Mouse (Mus musculus) monocyte, adult 2 months (primary cell): ENCODE measurements around the gene Ing3.

Experiments used
- DNase-seq, 2 experiments: peaks; one replicate each; pipeline ENCODE4 v3.0.0; 2022; ENCODE audit warnings: low spot score in 2 of 2, low read depth in 1 of 2

Ing3 gene

GRCm38 (mm10) chr6:21949226-21949731 is at the start of gene Ing3:
TSS of gene Ing3 (plus strand) at chr6:21949571.
- peak; percentile 95 to 96 for DNase-seq

GRCm38 (mm10) chr6:21909720-21910119 is 39.7 kb upstream of the Ing3 start:
- no peak for DNase-seq

GRCm38 (mm10) chr6:21910804-21911203 is 38.6 kb upstream of the Ing3 start:
- no peak for DNase-seq

- DNase-seq, result no peak
Observed at GRCm38 (mm10) chr6:21916591-21916990, 32.8 kb upstream of the Ing3 start.

GRCm38 (mm10) chr6:21924150-21924549 is 25.2 kb upstream of the Ing3 start:
- no peak for DNase-seq

GRCm38 (mm10) chr6:21937981-21938635 is 11.3 kb upstream of the Ing3 start:
- DNase-seq, result no peak

GRCm38 (mm10) chr6:21949771-21950448 is 539 bp downstream of the Ing3 start:
- peak; percentile 91 to 98 for DNase-seq

GRCm38 (mm10) chr6:21950676-21951075 is 1.3 kb downstream of the Ing3 start:
- no peak for DNase-seq

- DNase-seq, result no peak
Observed at GRCm38 (mm10) chr6:21955468-21955867, 6.1 kb downstream of the Ing3 start.

- DNase-seq, result peak in 1 of 2 experiments; percentile 30
Observed at GRCm38 (mm10) chr6:21958922-21959321, 9.6 kb downstream of the Ing3 start.

- no peak for DNase-seq
Observed at GRCm38 (mm10) chr6:21959909-21960308, 10.5 kb downstream of the Ing3 start.

- no peak for DNase-seq
Observed at GRCm38 (mm10) chr6:21977532-21977931, 28.2 kb downstream of the Ing3 start.

- DNase-seq, result no peak
Observed at GRCm38 (mm10) chr6:21981114-21981513, 31.7 kb downstream of the Ing3 start.

GRCm38 (mm10) chr6:21984990-21985731 is 35.8 kb downstream of the Ing3 start:
- DNase-seq, result peak in 1 of 2 experiments; percentile 30

- DNase-seq, result no peak
Observed at GRCm38 (mm10) chr6:21985732-21986540, 36.6 kb downstream of the Ing3 start, which contains the start of gene Cped1. TSS of gene Cped1 (plus strand) at chr6:21985916.

GRCm38 (mm10) chr6:21986660-21987331 is 37.4 kb downstream of the Ing3 start:
- no peak for DNase-seq

- DNase-seq, result no peak
Observed at GRCm38 (mm10) chr6:21987554-21987953, 38.2 kb downstream of the Ing3 start.

GRCm38 (mm10) chr6:21988296-21988695 is 38.9 kb downstream of the Ing3 start:
- DNase-seq, result no peak

- DNase-seq, result no peak
Observed at GRCm38 (mm10) chr6:21989081-21989480, 39.7 kb downstream of the Ing3 start.
